Mouse (Mus musculus) embryonic facial prominence, embryonic 12.5 days (tissue): ENCODE measurements at regions not wholly inside any gene's neighbourhood (a gene's known extent, or its start where the extent isn't known, plus 50 kb on each side); places are given as distances from the start of the nearest gene placed in this dataset.

Experiments used
- ATAC-seq: fragments of 200-750 bp; cut with Nextera tagmentation; 2 replicates; pipeline ENCODE4 v1.8.0; 2017; ENCODE audit not compliant: insufficient number of reproducible peaks, insufficient read depth, low FRiP score, low TSS enrichment
- H3K27ac ChIP-seq: fragments of 300-500 bp; sonication (generic); 2 replicates; pipeline ENCODE4 v1.5.1; 2016; ENCODE audit warnings: mild to moderate bottlenecking
- H3K27me3 ChIP-seq: fragments of 300-500 bp; sonication (generic); 2 replicates; pipeline ENCODE4 v1.6.1; 2016; ENCODE audit warnings: mild to moderate bottlenecking, moderate library complexity
- H3K36me3 ChIP-seq: fragments of 300-500 bp; sonication (generic); 2 replicates; pipeline ENCODE4 v1.6.1; 2016; ENCODE audit warnings: mild to moderate bottlenecking
- H3K4me1 ChIP-seq: fragments of 300-500 bp; sonication (generic); 2 replicates; pipeline ENCODE4 v1.6.1; 2016
- H3K4me2 ChIP-seq: fragments of 300-500 bp; sonication (generic); replicated peaks from 2 replicates; pipeline ENCODE4 v1.6.1; 2016; ENCODE audit warnings: mild to moderate bottlenecking, moderate library complexity
- H3K4me3 ChIP-seq: fragments of 300-500 bp; sonication (generic); 2 replicates; pipeline ENCODE4 v1.5.1; 2016; ENCODE audit warnings: mild to moderate bottlenecking
- H3K9ac ChIP-seq: fragments of 300-500 bp; sonication (generic); 2 replicates; pipeline ENCODE4 v1.6.1; 2016; ENCODE audit warnings: mild to moderate bottlenecking, moderate library complexity
- H3K9me3 ChIP-seq: fragments of 300-500 bp; sonication (generic); 2 replicates; pipeline ENCODE4 v1.6.1; 2016; ENCODE audit warnings: mild to moderate bottlenecking, moderate library complexity
- WGBS: fragments of 180-500 bp; shearing (Covaris S2); methylation state at CpG from one replicate; pipeline ENCODE4 v1.1.7; 2016; 5-methylcytosine and 5-hydroxymethylcytosine counted together

GRCm38 (mm10) chr8:49946919-49947612, 1103.3 kb upstream of the Tenm3 start:
- no peak overlapping the region for H3K27ac ChIP-seq

GRCm38 (mm10) chr8:49932124-49932523, 1088.4 kb upstream of the Tenm3 start:
- no peak overlapping the region for H3K9ac ChIP-seq
- H3K4me2 ChIP-seq: no peak overlapping the region
- no peaks in the 10 kb centered on the region for H3K36me3 ChIP-seq
- H3K4me1 ChIP-seq: no peaks in the 10 kb centered on the region
- ATAC-seq: no peak
- H3K4me3 ChIP-seq: no peak overlapping the region
- WGBS: 80% methylated on average over 6 of the region's 6 CpGs
- no peaks in the 10 kb centered on the region for H3K9me3 ChIP-seq
- no peaks in the 10 kb centered on the region for H3K27me3 ChIP-seq
- H3K27ac ChIP-seq: no peak overlapping the region

More at GRCm38 (mm10) chr8:49946919-49947612, 1103.3 kb upstream of the Tenm3 start:
- H3K9me3 ChIP-seq: no peaks in the 10 kb centered on the region
- H3K4me2 ChIP-seq: no peak overlapping the region
- H3K27me3 ChIP-seq: no peaks in the 10 kb centered on the region
- ATAC-seq: no peak
- H3K4me1 ChIP-seq: no peaks in the 10 kb centered on the region
- no peaks in the 10 kb centered on the region for H3K36me3 ChIP-seq
- 92% methylated on average over 5 of the region's 5 CpGs for WGBS
- H3K4me3 ChIP-seq: no peak overlapping the region
- no peak overlapping the region for H3K9ac ChIP-seq

GRCm38 (mm10) chr8:49926402-49927172, 1082.8 kb upstream of the Tenm3 start:
- peaks cover 7% of the 10 kb centered on the region for H3K4me1 ChIP-seq
- H3K36me3 ChIP-seq: no peaks in the 10 kb centered on the region
- no peak overlapping the region for H3K9ac ChIP-seq
- H3K4me3 ChIP-seq: no peak overlapping the region
- H3K27ac ChIP-seq: no peak overlapping the region
- H3K4me2 ChIP-seq: no peak overlapping the region
- WGBS: 29% methylated on average over 9 of the region's 9 CpGs
- H3K9me3 ChIP-seq: no peaks in the 10 kb centered on the region
- H3K27me3 ChIP-seq: no peaks in the 10 kb centered on the region
- ATAC-seq: no peak

GRCm38 (mm10) chr8:49905099-49905498, 1061.3 kb upstream of the Tenm3 start:
- H3K4me3 ChIP-seq: no peak overlapping the region
- no peaks in the 10 kb centered on the region for H3K36me3 ChIP-seq
- no peak overlapping the region for H3K27ac ChIP-seq
- H3K27me3 ChIP-seq: no peaks in the 10 kb centered on the region
- H3K4me2 ChIP-seq: no peak overlapping the region
- ATAC-seq: no peak
- peaks cover 9% of the 10 kb centered on the region; the same call in 1 of the 2 replicates for H3K4me1 ChIP-seq
- no peak overlapping the region for H3K9ac ChIP-seq
- H3K9me3 ChIP-seq: no peaks in the 10 kb centered on the region

GRCm38 (mm10) chr8:49902032-49902431, 1058.3 kb upstream of the Tenm3 start:
- Histone ChIP-seq H3K4me1 (peaks cover 9% of the 10 kb centered on the region; the same call in 1 of the 2 replicates), H3K36me3 (no peaks in the 10 kb centered on the region), H3K9ac (no peak overlapping the region), H3K27me3 (no peaks in the 10 kb centered on the region), H3K27ac (peak overlapping the region; percentile 60; the same call in 1 of the 2 replicates), H3K4me3 (no peak overlapping the region), H3K9me3 (no peaks in the 10 kb centered on the region), H3K4me2 (no peak overlapping the region)
- peak; percentile 60; the same call in 1 of the 2 replicates for ATAC-seq
- WGBS: 36% methylated on average over 6 of the region's 6 CpGs

- H3K27ac ChIP-seq: no peak overlapping the region
- 0 out of 2 replicates have a peak, but pooled peaks have one; percentile 64 for ATAC-seq
- no peaks in the 10 kb centered on the region for H3K9me3 ChIP-seq
- no peak overlapping the region for H3K9ac ChIP-seq
- 20% methylated on average over 9 of the region's 9 CpGs for WGBS
- 0 out of 2 replicates have a peak overlapping the region, but pooled peaks have one; percentile 6 for H3K4me2 ChIP-seq
- H3K4me3 ChIP-seq: no peak overlapping the region
- H3K36me3 ChIP-seq: no peaks in the 10 kb centered on the region
- no peaks in the 10 kb centered on the region for H3K27me3 ChIP-seq
- peaks cover 9% of the 10 kb centered on the region; the same call in 1 of the 2 replicates for H3K4me1 ChIP-seq
Observed at GRCm38 (mm10) chr8:49901601-49902000, 1057.8 kb upstream of the Tenm3 start.
